Mouse (Mus musculus) embryo, embryonic 11 days (tissue): Measurements from ENCODE around the gene Acad11.

Experiments
- DNase-seq: peaks from one replicate; pipeline ENCODE4 v3.0.0-alpha.2; 2015

Acad11 gene

GRCm38 (mm10) chr9:104152121-104152520, 88.9 kb downstream of the Acad11 start:
- DNase-seq = no peak

DNA sequence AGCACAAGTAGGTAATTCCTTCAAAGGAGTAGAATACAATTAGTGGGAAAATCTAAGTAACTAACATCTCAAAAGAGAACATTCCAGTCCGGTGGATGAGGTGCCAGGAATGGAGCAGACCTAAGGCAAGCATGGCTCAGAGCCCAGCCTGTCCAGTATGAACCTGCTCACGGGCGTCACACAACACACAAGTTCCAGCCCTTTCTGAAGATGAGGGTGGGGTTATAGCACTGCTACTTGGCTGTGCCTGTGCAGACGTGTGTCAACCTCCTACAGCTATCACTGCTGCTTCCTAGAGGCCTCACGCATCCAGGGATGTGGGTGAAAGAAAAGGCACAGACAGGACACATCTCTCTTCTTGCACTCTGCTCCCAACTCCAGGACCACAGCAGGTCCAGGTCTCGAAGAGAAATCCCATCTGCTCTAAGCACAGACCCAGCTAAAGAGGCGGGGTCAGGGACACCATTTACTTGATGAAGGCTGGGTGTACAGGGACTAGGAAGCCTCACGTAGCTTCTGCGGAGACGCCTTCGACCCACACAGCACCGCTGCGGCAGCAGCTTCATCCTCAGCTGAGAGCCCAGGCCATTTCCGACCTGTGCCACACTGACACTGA, 92.0 kb downstream of the Acad11 start:
- DNase-seq = no peak

DNA sequence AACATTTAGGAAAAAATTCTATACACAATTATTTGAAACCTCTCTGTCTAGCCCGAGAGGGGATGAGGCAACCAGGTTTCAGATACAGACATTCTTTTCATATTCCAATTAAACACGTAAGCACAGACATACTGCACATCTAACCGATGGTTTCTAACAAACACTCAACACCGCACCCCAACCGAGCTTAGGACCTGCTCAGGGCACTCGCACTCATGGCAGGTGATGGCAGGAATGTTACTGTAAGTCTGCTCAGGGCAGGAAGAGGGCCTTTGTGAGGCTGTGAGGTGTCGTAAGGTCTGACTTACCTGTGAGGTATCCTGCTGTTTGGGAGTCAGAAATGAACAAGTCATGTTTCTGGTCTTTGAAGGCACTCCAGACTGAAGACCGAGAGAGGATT, 93.3 kb downstream of the Acad11 start:
- DNase-seq = no peak

- no peak for DNase-seq
These were observed 94.1 kb downstream of the Acad11 start for GRCm38 (mm10) chr9:104157291-104157690.

DNA sequence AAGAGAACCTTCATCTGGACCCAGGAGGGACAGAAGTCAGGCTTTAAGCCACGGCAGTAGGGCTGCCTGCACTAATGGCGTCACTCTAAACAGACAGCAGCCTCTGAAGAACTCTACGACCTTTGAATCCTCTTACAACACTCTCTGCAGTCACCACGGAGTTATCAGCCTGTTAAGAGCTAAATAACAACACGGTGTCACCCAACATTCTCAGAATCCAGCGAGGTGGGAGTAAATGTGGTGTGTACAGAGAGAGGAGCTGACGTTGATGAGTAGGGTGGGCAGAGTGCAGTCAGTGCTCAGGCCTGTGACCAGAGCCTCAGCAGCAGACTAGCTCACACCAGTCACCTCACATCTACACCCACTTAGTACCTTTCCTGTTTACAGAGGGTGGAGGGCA, 97.9 kb downstream of the Acad11 start:
- no peak for DNase-seq

GRCm38 (mm10) chr9:104164194-104164593, 101.0 kb downstream of the Acad11 start:
- DNase-seq = no peak

- DNase-seq = no peak
These were observed 102.7 kb downstream of the Acad11 start for GRCm38 (mm10) chr9:104165926-104166325.

DNA sequence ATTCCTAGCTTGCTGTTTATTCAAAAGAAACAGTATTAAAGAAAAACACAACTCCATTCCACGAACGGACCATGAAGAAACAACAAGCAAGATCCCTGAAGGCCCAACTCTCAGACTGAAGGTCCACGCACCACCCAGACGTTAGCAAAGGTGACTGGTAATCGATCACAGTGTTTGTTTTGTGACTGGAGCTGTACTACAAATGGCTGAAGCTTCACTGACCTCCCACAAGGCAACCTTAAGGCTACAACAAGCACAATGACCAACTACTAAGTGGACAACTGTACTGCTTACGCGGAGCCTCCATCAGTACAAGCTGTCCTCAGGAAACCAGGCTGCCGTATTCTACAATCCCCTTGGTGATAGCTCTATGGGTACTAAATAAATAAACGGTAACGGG, 106.8 kb downstream of the Acad11 start:
- DNase-seq = no peak

DNA sequence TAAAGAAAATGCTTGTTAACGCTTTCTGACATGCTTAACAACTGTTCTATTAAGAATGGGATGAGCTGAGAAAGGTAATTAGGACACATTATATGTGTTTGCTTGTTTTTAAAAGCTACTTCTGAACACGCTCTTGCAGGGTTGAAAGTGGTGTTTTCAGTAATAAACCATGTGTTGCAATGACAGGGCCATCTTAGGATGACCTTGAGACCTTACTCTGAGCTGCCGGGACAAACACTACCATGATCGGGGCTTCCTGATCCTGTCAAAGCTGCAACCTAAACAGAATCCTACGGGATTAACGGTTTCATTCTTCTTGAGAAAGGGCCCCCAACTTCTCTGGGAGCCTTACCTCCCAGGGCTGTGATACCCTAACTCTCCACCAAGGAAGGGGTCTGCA, 108.5 kb downstream of the Acad11 start:
- no peak for DNase-seq

DNA sequence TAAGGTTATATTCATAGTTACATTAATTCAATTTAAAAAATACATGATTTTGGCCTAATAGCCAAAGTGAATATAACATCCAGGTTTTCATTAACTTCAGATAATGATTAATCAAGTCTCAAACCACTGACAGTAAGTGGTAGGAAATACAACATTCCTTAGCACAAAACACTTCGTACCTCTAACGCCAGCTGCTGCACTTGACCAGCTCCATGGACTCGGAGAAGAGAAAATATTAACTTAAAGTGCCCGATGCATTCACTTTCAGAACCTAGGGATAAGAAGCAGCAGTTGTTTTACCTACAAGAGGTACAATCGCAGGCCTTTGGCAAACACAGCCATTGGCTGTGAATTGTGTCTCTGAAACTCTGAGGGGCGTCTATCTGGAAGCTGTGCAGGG, 109.2 kb downstream of the Acad11 start:
- DNase-seq = no peak
